Mouse (Mus musculus) heart, postnatal 36 days (tissue): ENCODE results near the gene Shc3. TPM values are rescaled to one million over a fixed set of nuclear protein-coding genes. Genes with fewer than 3 reads are reported as not detected.

Source experiments
- DNase-seq, 2 experiments: peaks; one replicate each; pipeline ENCODE4 v3.0.0; 2021 to 2022
- intact Hi-C: fragments of 180-260 bp; cut with DNase I; formaldehyde crosslinking; loops from one replicate; pipeline ENCODE4 v1.15.1; 2025
- total RNA-seq, 2 experiments: library from RNA; stranded (reverse); gene quantifications; 2 replicates each; pipeline ENCODE4 v1.2.3; 2021

Shc3 gene
- total RNA-seq, 2 experiments from 2014 or later, result 1.4 to 2.2 TPM

DNA sequence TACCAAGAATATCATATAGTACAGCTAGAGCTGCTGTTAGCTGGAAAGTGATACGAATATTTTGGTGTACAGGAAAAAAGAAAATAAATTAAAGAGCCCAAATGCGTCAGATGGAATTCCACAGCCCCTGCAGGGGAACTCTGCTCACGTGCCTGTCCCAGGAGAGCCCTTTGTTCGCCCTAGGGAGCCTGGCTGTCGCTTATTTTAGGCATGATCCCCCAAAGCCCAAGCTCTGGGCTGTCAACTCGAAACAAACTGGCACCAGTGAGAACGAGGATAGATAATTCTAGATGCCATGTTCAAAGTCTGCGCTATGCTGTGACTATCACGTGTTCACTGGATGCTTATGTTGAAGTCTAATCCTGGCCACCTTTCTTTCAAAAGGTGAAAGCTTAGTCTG lies 892 bp upstream of the Shc3 start:
- intact Hi-C loops, result no loop called here
- no peak for DNase-seq

DNA sequence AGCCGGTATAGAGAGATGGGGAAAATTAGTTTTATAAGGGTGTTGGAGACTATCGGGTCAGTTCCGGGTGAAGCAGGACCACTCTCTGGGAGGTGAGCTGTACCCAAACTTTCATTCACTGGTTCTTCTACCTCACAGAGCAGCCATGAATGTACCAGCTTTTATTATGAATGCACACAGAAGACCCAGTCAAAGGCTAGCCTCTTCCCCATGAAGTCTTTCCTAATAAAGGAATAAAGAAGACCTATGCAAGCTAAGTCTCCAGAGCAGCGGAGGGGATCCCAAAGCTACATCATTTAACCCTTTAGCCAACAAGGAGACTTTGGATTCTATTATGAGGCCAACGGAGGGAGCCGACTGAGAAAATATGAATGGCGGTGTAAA lies 458 bp upstream of the Shc3 start:
- DNase-seq, result no peak
- intact Hi-C loops, result loop anchor here (5.0 kb wide), 1 partner anchor 48 kb away; no protein-coding TSS in a partner anchor

DNA sequence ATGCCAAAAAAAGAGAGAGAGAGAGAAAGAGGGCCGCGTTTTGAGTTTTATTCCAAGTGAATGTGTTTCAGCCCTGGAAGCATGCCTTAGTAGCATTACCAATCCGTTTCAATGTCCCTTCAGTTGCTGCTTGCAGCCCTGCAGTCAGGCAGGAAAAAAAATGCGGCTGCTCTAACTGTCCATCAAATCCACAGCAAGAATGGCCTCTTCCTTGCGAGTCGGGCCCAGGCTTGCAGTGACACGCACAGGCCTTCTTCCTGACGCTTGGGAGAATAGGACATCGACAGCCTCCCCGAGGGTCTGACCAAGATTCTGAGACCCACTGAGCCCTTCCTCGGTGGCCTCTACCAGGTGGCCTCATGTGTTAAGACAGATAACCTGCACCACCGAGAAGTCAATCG lies 718 bp downstream of the Shc3 start:
- intact Hi-C loops, result loop anchor here (5.0 kb wide), 1 partner anchor 49 kb away; no protein-coding TSS in a partner anchor
- no peak for DNase-seq

DNA sequence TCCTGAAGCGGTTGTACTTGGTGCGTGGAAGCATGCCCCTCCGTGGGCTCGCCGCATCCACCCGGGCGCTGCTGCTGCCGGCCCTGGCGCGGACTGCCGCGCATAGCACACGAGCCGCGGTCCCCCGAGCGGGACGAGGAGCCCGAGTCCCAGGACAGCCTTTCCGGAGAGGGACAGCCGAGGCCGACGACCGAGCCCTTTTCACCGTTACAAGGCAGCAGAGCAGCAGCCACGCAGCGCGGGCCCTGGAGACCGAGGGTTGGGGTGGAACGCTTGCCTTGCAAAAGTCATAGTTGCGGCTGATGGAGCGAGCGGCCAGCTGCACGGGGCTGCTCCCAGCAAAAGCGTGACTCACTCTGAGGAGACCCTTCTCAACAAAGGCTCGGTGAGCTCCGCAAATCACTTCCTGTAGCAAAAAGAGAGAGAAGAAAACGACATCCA lies 1.8 kb downstream of the Shc3 start:
- DNase-seq, result peak; percentile 25 to 37
- intact Hi-C loops, result loop anchor here (5.0 kb wide), 1 partner anchor 50 kb away; no protein-coding TSS in a partner anchor

DNA sequence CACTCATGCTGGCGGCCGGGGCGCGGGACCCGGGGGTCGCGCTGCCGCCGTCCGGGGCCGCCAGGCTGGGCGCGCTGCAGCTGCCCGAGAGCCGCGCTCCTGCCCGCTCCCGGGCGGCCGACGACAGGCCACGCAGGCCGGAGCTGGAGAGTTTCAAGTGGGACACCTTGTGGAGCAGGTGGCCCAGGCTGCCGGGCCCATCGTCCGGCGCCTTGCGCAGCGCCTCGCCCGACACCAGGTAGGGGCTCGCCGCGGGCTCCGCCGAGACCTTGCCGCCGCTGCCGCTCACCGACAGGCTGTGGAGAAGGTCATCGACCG lies 2.2 kb downstream of the Shc3 start:
- intact Hi-C loops, result loop anchor here (5.0 kb wide), 1 partner anchor 50 kb away; no protein-coding TSS in a partner anchor
- DNase-seq, result no peak

DNA sequence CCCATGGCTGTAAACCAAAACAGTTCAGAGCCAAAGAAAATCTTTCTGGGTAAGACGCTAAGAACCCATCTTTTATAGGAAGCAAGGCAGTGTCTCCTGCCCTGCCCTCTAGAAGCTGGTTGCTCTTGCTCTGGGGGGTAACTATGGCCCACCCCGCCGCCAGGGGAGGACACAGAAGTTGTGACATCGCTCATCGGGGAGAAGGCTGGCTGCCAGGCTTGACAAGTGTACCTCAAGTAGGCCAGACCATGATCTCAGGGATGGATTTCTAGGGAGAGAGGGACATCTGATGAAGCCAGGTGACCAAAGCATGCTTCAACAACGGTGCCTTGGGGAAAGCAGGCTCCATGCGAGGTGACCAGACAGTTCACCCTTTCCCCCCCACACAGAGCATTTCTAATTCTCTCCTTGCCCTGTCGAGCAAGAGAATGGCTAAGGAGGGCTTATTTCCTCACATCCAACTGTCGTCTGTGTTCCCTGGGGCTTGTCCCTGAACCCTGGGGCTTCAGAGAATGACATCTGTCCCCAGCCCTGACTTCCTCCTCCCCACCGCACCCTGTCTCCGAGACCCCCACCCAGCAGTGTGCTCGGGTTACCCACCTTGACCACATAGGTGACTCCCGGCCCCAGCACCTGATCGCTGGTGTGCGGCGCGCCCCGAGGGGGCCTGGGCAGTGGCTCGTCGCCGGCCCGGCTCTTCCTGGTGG lies 2.7 kb downstream of the Shc3 start:
- intact Hi-C loops, result loop anchor here (5.0 kb wide), 1 partner anchor 51 kb away; no protein-coding TSS in a partner anchor
- DNase-seq, result no peak

DNA sequence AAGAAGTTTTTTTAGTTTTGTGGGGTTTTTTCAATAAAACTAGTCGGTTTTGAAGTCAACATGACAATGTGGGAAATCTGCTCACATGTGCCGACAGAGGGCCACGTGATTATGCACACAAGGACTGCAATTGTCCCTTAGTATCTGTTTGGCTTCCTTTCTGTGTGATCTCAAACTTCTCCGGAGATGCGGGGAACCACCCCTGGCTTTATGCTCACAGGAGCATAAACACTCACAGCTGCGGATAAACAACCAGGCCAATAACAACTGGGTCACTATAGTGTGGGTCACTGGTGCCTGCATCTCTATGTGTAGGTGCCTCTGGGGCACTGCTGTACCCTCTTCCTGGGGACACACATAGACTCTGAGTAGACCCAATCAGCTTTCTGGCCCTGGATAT lies 4.5 kb downstream of the Shc3 start:
- DNase-seq, result no peak
- intact Hi-C loops, result loop anchor here (5.0 kb wide), 1 partner anchor 53 kb away; no protein-coding TSS in a partner anchor

DNA sequence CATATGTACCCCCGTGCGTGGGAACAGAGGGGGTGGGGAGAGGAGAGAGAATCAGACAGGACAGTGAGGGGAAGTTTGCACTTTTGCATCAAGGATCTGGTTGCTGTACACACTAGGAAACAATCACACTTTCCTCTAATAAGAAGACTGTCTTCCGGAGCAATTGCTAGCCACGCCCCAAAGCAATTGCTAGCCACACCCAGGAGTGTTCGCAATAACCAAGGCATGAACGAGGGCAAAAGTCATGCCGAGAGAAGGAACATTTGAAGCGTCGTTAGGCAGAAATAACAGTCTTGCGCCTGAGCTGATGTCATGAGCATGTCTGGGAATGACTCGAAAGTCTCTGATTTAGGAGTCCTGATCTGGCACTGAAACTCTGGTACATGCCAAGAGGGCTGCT lies 15.9 kb downstream of the Shc3 start:
- no peak for DNase-seq
- intact Hi-C loops, result no loop called here

DNA sequence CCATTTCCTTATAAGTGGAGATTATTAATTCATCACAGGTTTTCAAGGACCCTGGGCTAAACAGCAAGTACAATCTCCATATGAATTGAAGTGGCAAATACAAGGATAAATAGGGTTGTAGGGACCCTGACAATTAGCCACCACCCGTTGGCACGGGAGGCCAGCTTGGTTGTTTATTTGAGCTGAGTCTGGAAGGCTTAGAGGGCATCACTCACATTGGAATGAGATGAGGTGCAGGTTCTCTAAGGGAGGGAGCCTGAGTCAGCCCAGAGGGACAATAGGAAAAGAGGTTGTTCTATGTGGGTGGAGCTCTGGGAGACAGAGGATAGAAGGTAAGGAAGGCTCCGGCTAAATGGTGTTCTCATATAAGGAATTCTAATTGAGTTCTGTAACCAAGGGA lies 17.0 kb downstream of the Shc3 start:
- no peak for DNase-seq

DNA sequence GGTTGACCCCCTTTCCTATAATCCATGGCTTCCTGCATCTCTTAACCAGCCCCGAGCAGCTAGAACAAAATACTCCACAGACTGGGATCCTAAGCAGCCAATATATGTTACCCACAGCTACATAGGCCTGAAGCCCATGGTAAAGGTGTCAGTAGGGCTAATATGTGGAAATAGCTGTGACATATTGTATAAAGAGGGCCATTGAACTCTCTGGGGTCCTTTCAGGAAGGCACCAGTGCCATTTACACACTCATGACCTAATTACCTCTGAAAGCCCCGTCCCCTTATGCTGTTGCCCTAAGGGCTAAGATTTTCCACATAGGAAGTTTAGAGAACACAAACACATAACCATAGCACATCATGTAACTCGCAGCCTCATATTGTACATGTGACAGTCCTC lies 17.4 kb downstream of the Shc3 start:
- no peak for DNase-seq
- intact Hi-C loops, result no loop called here

More for the DNA sequence above, 17.0 kb downstream of the Shc3 start:
- intact Hi-C loops, result no loop called here

DNA sequence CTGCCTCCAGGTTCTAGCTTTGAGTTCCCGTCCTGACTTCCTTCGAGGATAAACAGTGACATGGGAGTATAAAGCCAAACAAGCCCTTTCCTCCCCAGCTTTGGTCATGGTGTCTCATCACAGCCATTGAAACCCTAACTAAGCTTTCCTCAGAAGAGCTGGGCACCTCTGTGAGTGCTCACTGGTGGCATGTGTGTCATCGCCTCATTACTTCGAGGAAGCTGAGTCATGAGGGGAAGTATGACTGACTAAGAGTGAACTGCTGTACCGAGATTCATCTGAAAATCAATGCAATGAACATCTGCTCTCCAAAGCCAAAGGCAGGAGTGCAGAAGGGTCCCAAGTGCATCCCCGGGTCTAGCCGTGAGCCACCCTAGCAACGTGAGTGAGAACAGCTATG lies 29.4 kb downstream of the Shc3 start:
- intact Hi-C loops, result no loop called here
- no peak for DNase-seq

DNA sequence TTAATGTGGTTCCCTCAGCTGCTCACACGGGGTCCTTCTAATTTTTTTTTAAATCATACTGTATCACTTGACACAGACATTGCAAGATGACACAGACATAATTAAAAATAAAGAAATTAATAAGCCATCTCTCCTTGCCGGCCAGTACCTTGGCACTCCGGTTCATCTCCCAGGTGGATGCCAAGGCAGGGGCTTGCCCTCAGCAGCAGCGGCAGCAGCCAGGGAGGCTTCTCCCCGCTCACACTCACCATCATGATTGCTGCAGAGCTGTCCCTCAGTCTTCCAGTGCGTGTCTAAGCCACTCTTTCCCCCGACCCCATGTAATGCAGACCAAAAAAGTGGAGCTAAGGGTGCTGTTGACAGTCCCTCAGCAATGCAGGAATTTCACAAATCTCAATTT lies 33.9 kb downstream of the Shc3 start:
- intact Hi-C loops, result no loop called here
- DNase-seq, result no peak

DNA sequence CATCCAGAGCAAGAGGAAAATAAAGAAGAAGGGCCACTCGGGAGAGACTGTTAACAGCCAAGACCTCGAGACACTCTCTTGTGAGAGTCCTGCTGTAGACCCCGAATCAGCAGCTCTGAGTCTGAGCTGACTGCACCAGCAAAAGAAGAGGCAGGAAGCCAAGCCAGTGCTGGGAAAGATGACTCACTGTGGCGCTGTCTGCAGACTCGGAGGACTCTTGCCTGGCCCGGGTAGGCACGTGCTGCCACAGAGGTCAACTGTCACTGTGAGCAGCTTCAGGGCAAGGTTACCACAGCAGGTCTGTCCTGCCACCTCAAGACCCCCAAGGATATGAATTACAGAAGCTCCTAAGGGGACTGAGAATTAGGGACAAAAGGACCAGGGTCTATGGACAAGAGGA lies 42.7 kb downstream of the Shc3 start:
- intact Hi-C loops, result no loop called here
- peak; percentile 15 to 31 for DNase-seq

DNA sequence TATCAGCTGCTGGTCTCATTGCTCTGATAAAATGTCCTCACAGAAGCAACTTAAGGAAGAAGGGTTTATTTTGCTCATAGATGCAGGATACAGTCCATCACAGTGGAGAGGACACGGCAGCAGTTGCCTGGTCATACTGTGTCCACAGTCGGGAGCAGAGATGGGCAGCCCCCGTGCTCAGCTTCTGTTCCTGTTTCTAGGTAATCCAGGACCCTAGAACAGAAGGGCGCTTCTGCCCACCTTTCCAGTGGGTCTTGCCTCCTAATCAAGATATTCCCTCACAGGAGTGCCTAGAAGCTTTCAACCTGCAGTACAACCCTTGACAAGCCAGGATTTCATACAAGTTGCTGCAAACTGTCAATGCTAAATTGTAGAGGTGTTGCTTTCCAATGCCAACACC lies 44.9 kb downstream of the Shc3 start:
- DNase-seq, result no peak
- intact Hi-C loops, result no loop called here

DNA sequence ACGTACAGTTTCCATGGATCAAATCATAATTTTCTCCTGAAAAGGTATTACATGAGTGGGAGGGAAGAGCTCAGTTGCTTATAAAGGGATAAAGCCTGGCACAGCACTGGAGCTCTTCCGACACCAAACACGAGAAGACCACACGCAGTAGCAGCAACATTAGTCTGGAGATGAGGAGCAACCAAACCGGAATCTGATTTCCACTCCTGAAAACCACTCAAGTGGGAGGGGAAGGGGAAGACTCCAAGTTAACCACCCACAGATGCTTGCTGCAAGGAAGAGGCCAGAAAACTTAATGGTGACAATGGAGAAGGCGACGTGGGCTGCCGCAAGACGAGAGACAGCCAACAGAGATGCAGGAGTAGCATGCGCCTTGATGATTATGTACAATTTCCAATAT lies 45.9 kb downstream of the Shc3 start:
- intact Hi-C loops, result no loop called here
- no peak for DNase-seq

DNA sequence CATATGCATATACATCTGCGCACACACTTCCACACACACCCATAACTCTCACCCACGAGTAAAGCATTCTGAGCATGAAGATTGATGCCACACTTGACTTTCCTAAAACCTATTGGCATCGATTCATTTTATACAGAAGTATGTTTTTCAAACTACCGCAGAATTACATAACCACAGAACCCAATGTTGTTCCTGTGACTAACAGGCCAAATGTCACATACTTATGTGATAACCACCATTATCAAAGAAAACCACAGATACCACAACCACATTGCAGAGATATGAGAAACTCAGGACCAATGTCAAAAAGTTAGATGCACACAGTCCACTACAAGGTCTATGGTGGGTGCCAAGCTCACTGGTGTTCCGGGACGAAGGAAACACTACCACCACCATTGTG lies 50.3 kb downstream of the Shc3 start:
- no peak for DNase-seq
- intact Hi-C loops, result no loop called here

DNA sequence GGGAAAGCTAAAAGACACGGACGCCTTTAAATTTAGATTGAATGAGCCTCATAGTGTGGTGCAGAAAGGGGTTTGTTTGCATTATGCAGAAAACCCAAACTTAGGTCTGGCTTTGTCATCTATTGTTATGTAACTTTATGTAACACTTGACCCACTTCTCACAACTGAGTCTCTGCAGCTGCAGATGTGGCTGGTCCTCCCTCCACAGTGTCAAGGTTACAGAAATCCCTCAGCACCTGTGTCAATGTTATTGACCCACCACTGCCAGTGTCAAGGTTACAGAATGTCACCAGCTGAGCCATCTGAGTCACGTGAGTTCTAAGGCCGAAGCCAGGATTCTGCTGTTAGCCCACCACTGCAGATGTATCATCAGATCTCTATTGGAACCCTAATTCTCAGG lies 51.3 kb downstream of the Shc3 start:
- DNase-seq, result no peak
- intact Hi-C loops, result no loop called here

DNA sequence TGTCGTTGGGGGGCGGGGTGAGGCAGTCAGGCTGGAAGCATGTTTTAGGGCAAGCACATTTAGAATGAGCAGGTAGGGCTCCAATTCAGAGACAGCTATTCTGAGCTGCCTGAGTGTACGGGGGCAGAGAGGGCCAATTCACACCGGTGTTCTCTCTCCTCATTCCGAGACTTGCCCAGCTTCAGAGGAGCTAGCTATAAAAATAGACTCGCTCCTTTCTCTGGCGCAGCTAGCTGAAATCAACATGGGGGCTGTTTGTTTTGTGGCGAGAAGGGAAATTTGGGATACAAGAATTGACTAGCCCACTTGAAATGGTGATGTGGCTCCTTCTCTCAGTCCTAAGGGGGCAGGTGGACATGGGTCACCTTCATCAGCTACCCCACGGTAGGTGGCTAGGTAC lies 60.4 kb downstream of the Shc3 start:
- intact Hi-C loops, result no loop called here
- no peak for DNase-seq

DNA sequence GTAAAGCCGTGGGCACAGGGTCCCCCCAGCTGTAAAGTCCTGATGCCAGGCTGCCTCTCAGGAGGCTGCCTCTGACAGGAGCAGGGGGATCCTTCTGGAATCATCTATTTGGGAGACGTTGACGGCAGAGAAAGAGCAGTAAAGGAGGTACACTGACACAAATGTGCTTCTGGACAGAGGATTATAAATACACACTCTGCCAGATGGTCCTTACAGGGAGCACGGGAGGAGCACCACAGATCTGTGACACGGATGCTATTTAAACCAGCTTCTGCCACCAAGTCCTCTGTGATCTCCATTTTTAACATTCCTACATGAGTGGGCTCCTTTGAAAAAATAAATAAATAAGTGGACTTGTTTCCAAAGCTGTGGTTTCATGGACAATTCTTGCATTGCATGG lies 63.5 kb downstream of the Shc3 start:
- DNase-seq, result no peak
- intact Hi-C loops, result no loop called here

DNA sequence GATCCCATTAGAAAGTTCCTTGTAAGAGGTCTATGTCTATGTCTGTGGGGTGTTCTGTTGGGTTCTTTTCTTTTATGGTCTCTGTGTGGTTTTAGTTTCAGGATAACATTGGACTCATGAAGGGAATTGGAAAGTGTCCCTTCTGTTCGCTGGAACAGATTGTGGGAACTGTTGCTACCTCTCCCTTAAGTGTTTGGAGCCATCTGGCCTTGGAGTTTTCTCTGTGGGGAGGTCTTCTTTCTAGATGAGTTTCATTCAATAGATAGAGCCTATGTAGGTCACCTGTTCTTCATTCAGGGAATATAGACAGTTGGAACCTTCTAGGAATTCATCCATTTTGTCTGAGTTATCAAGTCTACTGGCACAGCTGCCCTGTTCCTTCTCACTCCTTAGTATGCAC lies 69.5 kb downstream of the Shc3 start:
- intact Hi-C loops, result no loop called here

DNA sequence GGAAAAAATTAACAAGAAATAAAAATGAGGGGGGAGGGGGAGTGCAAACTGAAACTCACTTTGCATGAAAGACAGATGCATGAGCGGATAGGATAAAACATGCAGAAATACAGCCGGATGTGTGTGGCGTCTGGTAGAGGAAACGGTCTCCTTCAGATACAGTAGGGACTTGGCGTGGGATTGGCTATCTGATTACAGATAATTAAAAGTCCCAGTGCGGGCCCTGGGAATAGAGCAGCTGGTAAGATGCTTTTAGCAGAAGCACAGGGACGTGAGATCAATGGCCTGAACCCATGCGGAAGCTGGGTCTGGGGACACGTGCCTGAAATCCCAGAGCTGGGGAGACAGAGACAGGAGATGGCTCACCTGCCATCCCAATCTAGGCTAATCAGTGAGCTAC lies 75.5 kb downstream of the Shc3 start:
- intact Hi-C loops, result no loop called here
- no peak for DNase-seq

More for the DNA sequence above, 69.5 kb downstream of the Shc3 start:
- no peak for DNase-seq

DNA sequence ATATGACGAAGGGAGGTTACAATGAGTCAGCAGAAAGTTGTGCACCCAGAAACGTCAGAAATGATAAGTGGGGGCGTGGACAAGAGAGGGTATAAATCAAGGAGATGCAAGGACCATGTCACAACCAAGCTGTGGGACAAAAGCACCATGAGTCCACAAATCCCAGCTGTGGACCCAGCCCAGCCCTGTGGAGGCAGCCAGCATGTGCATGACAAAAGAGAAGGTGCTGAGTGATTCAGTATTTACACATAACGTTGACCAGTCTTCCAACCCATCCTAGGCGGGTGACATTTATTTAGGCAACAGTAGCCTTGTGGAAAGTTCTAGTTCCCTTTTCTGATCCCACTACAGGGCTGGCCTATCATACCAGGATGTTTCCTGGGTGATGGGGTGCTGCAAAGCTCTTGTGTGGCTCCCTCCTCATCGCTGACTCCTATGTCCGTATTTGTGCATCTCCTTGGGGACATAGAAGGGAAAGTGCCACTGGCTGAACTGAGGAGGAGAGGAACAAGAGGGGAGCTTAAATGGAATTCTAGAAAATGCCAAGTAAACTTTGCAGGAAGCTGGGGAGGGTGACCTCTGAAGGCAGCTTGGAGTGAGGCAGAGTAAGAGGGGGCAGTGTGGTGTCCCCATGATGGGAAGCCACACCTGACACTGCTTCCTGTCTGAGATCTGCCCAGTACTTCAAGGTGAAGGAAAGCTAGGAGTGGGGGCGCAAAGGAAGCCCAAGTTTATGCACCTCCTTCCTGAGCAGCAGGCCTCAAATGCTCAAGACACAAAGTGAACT lies 77.4 kb downstream of the Shc3 start:
- no peak for DNase-seq
- intact Hi-C loops, result no loop called here
